Mouse (Mus musculus) thymus, adult 2 months (tissue): ENCODE data around the gene Cops3. TPM values are rescaled to one million over a fixed set of nuclear protein-coding genes. Genes with fewer than 3 reads are reported as not detected.

Source experiments
- DNase-seq: peaks from one replicate; pipeline ENCODE4 v3.0.0; 2021
- H3K27ac ChIP-seq: fragments of 200-500 bp; 2 replicates; pipeline ENCODE4 v1.5.1; 2012; ENCODE audit warnings: low read length, control low read depth; ENCODE audit not compliant: control insufficient read depth, insufficient read depth
- H3K27me3 ChIP-seq: fragments of 200-500 bp; 2 replicates; pipeline ENCODE4 v1.6.1; 2012; ENCODE audit warnings: mild to moderate bottlenecking, low read length, moderate library complexity, mixed read lengths; ENCODE audit not compliant: control insufficient read depth, insufficient read depth
- H3K36me3 ChIP-seq: fragments of 200-500 bp; 2 replicates; pipeline ENCODE4 v1.6.1; 2012; ENCODE audit warnings: mild to moderate bottlenecking, low read length, moderate library complexity; ENCODE audit not compliant: control insufficient read depth, insufficient read depth
- H3K4me1 ChIP-seq: fragments of 200-500 bp; replicated peaks from 2 replicates; pipeline ENCODE4 v1.6.1; 2012; ENCODE audit warnings: low read length; ENCODE audit not compliant: control insufficient read depth, insufficient read depth
- H3K4me3 ChIP-seq: fragments of 200-500 bp; 2 replicates; pipeline ENCODE4 v1.5.1; 2012; ENCODE audit warnings: mild to moderate bottlenecking, low read length, control low read depth, moderate library complexity; ENCODE audit not compliant: control insufficient read depth, insufficient read depth
- CTCF ChIP-seq: fragments of 200-500 bp; IDR thresholded peaks from 2 replicates; pipeline ENCODE4 v1.5.1; 2012; ENCODE audit warnings: mild to moderate bottlenecking, control low read depth, low read length, moderate library complexity, borderline replicate concordance; ENCODE audit not compliant: control insufficient read depth, poor library complexity, insufficient read depth; ENCODE audit errors: extremely low read depth
- POLR2A ChIP-seq: fragments of 200-500 bp; IDR thresholded peaks from 2 replicates; pipeline ENCODE4 v1.6.1; 2012; ENCODE audit warnings: mild to moderate bottlenecking, low read length, control low read depth, moderate library complexity; ENCODE audit not compliant: control insufficient read depth, poor library complexity, insufficient read depth; ENCODE audit errors: extremely low read depth
- WGBS: fragments of 180-500 bp; shearing (Covaris S2); methylation state at CpG from one replicate; pipeline ENCODE4 v1.1.7; 2018; 5-methylcytosine and 5-hydroxymethylcytosine counted together
- polyA plus RNA-seq: library from polyadenylated mRNA; depleted of rRNA; stranded (reverse); fragments of >200 nt; gene quantifications from 2 replicates; pipeline ENCODE4 v1.2.3, GENCODE M21; 2012

The Cops3 gene
- polyA plus RNA-seq, 1 experiment, result 31.0 TPM

- WGBS, result 96% methylated on average over 6 of the region's 6 CpGs
- H3K4me3 ChIP-seq, result no peak overlapping the region
- no peak for TF ChIP-seq CTCF
- TF ChIP-seq POLR2A, result no peak
- no peaks in the 10 kb centered on the region for H3K27me3 ChIP-seq
- no peak overlapping the region for H3K27ac ChIP-seq
- DNase-seq, result no peak
- no peaks in the 10 kb centered on the region for H3K4me1 ChIP-seq
- H3K36me3 ChIP-seq, result peaks cover 47% of the 10 kb centered on the region
Observed at GRCm38 (mm10) chr11:59793390-59793789, 46.2 kb downstream of the Cops3 start.

DNA sequence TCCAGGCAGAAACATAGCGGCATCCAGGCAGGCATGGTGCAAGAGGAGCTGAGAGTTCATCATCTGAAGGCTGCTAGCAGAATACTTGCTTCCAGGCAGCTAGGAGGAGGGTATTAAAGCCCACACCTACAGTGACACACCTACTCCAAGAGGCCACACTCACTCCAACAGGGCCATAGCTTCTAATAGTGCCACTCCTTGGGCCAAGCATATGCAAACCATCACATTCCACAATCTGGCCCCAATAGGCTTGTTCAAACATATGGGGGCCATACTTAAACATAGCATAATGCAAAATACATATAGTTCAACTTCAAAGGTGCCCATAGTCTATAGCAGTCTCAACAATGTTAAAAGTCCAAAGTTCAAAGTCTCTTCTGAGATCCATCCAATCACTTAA is 50.3 kb downstream of the Cops3 start:
- H3K27me3 ChIP-seq, result no peaks in the 10 kb centered on the region
- no peak for DNase-seq
- no peak for TF ChIP-seq CTCF
- no peak for TF ChIP-seq POLR2A
- no peak overlapping the region for H3K27ac ChIP-seq
- H3K36me3 ChIP-seq, result peaks cover 16% of the 10 kb centered on the region
- peaks cover 9% of the 10 kb centered on the region for H3K4me1 ChIP-seq
- no peak overlapping the region for H3K4me3 ChIP-seq
- 100% methylated on average over 1 of the region's 1 CpGs for WGBS

DNA sequence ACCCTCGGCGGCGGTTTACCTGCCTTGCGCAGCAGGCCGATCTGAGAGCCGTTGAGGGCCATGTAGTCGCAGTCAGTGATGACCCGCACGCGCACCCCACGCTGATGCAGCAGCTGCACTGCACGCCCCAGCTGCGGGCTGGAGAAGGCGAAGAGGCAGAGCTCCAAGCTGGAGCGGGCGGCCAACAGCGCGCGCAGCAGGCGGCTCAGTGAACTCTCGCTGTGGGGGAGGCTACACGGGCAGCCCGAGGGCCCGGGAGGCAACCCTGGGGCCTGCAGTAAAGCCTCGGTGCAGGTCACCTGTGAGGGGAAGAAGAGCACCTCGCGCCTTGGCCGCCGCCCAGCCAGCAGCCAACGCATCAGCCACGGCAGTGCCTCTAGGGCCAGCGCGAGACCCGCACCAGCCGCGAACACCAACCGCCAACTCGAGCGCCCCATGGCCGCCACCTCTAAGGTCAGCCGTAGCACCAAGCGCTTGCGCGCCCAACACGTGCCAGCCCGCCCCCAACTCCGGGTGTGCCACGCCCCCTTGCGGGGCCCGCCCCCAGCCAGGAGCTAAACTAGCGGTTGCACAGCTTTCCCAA is 52.3 kb downstream of the Cops3 start, which contains the start of gene Pld6:
Gene Pld6 (minus strand): TSS at position 447 of the 583 bp plus-strand sequence.
- H3K27ac ChIP-seq, result no peak within 1 kb of the TSS

DNA sequence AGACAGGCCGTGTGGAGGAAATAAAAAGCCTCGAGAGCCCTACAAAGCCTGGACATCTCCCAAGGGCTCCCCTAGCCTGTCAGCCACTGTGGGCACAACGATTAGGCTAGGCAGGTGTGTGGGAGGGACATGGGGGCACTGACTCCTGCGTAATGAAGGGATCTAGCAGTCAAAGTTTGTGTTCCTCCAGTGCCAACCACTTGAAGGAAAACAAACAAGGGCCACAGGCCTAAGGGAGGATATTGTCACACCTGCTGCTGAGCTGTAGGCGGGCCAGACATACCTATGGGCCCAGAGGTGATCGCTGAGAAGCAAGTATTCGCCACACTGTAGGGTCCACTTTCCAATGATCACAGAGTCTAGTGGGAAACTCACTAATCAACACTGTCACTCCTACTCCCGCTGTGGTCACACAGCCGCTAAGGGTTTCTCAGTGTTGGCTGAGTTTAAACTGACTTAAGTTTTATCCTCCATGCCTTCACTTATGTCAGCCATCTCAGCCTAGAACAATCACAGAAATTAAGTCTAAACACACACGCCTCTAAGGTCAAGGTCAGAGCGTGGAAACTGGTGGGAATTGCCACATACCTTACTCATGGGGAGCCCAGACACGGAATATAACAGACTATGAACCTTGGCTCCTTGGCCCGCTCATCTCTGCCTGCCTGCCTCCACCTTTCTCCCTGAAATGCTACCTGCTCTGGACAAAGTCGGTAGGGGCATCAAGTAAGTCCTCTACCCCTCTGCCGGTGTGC is 53.0 kb downstream of the Cops3 start:
- Histone ChIP-seq H3K36me3 (no peaks in the 10 kb centered on the region), H3K27me3 (no peaks in the 10 kb centered on the region), H3K4me1 (peaks cover 9% of the 10 kb centered on the region), H3K27ac (no peak overlapping the region), H3K4me3 (peak overlapping the region; percentile 39; the same call in 1 of the 2 replicates)
- no peak for DNase-seq
- WGBS, result 62% methylated on average over 15 of the region's 15 CpGs
- no peak for TF ChIP-seq POLR2A
- no peak for TF ChIP-seq CTCF

More for the DNA sequence above, 52.3 kb downstream of the Cops3 start, which contains the start of gene Pld6:
- H3K4me3 ChIP-seq, result peak within 1 kb of the TSS; percentile 39
- WGBS, result 2% methylated on average over 51 of the region's 51 CpGs
- DNase-seq, result peak; percentile 74
- H3K4me1 ChIP-seq, result peaks cover 9% of the 10 kb centered on the region
- H3K27me3 ChIP-seq, result no peaks in the 10 kb centered on the region
- peaks cover 6% of the 10 kb centered on the region for H3K36me3 ChIP-seq
- TF ChIP-seq POLR2A, result no peak
- TF ChIP-seq CTCF, result no peak

- no peaks in the 10 kb centered on the region for H3K27me3 ChIP-seq
- no peak overlapping the region for H3K27ac ChIP-seq
- no peak for DNase-seq
- H3K36me3 ChIP-seq, result no peaks in the 10 kb centered on the region
- H3K4me3 ChIP-seq, result no peak overlapping the region
- 96% methylated on average over 6 of the region's 6 CpGs for WGBS
- H3K4me1 ChIP-seq, result peaks cover 9% of the 10 kb centered on the region
- TF ChIP-seq POLR2A (no peak), CTCF (no peak)
Observed at GRCm38 (mm10) chr11:59783591-59783990, 56.0 kb downstream of the Cops3 start.

DNA sequence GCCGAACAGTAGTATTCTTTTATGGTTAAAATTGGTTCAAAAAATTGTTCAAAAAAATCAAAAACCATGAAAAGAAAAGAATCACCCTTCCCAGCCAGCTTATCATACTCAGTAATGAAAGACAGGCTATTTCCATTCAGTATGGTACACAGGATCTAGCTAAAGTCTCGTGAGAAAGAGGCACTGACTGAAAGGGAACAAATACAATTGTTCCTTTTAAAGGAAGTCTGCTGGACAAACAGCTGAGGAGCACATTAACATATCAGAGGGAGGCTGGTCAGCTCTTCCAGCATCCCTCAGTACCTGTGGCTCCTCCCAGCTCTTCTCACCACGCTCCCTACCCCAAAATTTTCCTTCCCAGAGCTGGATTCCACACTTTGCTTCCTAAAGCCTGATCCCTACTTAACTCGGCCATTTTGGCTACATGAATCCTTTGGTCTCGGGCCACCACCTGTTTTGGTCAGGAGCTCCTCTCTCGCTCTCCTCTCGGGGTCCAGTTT is 57.5 kb downstream of the Cops3 start:
- Histone ChIP-seq H3K36me3 (0 out of 2 replicates have a peak, but pooled peaks cover 2% of the 10 kb centered on the region), H3K4me1 (peaks cover 4% of the 10 kb centered on the region), H3K27ac (no peak overlapping the region), H3K4me3 (no peak overlapping the region), H3K27me3 (no peaks in the 10 kb centered on the region)
- 93% methylated on average over 7 of the region's 7 CpGs for WGBS
- TF ChIP-seq POLR2A, result no peak
- TF ChIP-seq CTCF, result no peak
- DNase-seq, result no peak
